Mouse (Mus musculus) spleen, adult 2 months (tissue): ENCODE data around the gene Hcn2.

Experiments used
- CTCF ChIP-seq: fragments of 200-500 bp; IDR thresholded peaks from 2 replicates; pipeline ENCODE4 v1.5.1; 2011; ENCODE audit warnings: mild to moderate bottlenecking, inconsistent platforms; ENCODE audit not compliant: insufficient read depth, insufficient read length, insufficient replicate concordance; ENCODE audit errors: extremely low read depth
- POLR2A ChIP-seq: fragments of 200-500 bp; IDR thresholded peaks from 2 replicates; pipeline ENCODE4 v1.6.1; 2011; ENCODE audit warnings: low read depth, low read length, inconsistent platforms

GRCm38 (mm10) chr10:79688720-79689119 is 27.7 kb upstream of the Hcn2 start, which contains the start of gene Gzmm:
- TF ChIP-seq POLR2A (no peak), CTCF (no peak)
